Mouse (Mus musculus) gastrocnemius, postnatal 25 days (tissue): Measurements from ENCODE around the gene Cdyl. TPM values are rescaled to one million over a fixed set of nuclear protein-coding genes. Genes with fewer than 3 reads are reported as not detected.
A peak's percentile ranks its signal among the peaks of the same experiment; 100 is the strongest.
"Not testable (repeated sequence)": the region's sequence is repeated elsewhere in the genome, so short reads cannot be mapped to it uniquely, and the experiment has no call there.

Experiments used
- DNase-seq: peaks from one replicate; pipeline ENCODE4 v3.0.0; 2022
- total RNA-seq, 2 experiments: library from RNA; stranded (reverse); gene quantifications; 1 replicate in 1 of 2; 2 replicates in 1 of 2; pipeline ENCODE4 v1.2.3; 2021

The Cdyl gene
- total RNA-seq, 2 experiments from 2014 or later = 6.2 to 7.7 TPM

DNA sequence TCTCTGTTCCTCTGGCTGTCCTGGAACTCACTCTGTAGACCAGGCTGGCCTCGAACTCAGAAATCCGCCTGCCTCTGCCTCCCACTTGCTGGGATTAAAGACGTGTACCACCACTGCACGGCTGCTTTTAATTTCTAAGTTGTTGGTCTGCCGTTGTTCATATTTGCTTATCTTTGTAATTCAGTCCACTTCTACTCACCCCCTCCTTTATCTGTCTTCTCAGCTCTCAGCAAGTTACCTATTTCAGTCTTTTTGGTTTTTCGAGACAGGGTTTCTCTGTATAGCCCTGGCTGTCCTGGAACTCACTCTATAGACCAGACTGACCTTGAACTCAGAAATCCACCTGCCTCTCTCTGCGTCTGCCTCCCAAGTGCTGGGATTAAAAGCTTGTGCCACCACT lies 176.9 kb downstream of the Cdyl start:
- not testable (repeated sequence) for DNase-seq

DNA sequence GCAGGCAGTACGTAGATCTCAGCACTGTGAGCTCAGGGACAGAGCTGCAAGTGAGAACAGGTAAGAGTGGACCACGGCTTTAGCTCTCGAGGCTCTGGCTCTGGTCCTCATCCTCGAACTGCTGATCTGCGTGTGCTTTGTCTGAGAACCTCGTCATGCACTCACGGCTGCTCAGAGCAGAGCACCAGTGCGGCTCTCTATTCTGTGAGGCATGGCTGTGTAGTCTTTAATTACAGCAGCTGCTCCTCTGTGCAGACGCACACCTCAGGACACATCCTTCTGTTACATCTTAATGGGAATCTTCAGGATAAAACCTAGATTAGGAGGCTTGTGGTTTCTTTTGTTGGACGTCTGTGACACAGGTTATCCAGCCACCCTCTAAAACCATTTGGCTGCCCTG lies 180.5 kb downstream of the Cdyl start:
- DNase-seq = no peak

DNA sequence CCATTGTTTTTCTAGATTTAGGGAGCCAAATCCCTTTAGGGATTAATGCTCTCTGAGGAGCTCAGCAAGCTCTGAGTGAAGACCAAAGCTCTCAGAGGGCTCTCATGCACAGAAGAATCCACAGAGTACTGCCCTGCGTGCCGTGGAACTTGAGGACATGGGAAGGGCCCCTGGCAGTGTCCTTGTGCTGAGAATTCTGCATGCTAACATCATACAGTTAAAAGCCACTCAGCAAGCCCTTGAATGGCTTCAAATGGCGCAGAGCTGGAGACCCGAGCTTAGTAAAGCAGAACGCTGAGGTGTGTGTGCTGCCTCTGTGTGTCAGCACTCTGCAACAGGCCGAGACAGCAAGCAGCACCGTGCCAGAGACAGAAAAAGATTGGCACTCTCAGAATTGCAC lies 183.8 kb downstream of the Cdyl start:
- no peak for DNase-seq

DNA sequence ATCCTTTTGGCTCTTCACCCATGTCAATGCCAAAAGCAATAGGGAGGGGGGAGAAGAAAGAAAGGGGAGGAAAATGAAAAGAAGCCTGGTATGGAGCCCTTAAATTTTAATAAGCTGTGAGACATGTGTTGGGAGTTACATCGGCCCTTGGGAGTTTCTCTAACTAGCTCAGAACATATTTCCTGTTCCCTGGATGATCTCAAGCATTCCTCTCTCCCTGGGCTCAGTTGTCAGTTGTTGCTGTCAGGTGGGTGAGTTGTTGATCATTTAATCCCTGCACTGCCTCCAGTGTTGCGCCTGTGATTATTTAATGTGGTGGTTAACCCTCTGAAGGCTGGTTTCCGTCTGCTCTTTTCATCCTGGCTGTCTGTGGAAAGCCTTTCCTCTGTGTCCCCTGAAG lies 185.7 kb downstream of the Cdyl start:
- no peak for DNase-seq

DNA sequence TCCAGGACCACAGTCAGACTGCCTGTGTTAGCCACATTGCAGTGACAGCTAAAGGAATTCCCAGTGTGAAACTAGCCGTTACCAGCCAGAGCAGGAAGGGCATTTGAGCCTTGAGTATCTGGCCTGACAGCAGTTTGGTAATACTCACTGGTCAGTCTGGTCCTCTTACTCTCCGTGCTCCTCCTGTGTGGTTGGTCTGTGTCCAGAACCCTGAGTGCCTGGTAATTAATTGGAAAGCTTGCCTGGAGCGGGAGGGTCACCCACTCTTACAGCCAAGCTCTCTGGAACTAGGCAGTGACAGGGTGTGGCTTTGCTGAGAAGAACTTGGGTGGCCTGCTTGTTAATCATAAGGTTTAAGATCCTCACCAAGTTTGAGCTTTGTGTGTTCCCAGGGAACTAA lies 189.1 kb downstream of the Cdyl start:
- peak; percentile 12 for DNase-seq

- DNase-seq = no peak
These were observed 191.9 kb downstream of the Cdyl start for GRCm38 (mm10) chr13:35851581-35851980.

DNA sequence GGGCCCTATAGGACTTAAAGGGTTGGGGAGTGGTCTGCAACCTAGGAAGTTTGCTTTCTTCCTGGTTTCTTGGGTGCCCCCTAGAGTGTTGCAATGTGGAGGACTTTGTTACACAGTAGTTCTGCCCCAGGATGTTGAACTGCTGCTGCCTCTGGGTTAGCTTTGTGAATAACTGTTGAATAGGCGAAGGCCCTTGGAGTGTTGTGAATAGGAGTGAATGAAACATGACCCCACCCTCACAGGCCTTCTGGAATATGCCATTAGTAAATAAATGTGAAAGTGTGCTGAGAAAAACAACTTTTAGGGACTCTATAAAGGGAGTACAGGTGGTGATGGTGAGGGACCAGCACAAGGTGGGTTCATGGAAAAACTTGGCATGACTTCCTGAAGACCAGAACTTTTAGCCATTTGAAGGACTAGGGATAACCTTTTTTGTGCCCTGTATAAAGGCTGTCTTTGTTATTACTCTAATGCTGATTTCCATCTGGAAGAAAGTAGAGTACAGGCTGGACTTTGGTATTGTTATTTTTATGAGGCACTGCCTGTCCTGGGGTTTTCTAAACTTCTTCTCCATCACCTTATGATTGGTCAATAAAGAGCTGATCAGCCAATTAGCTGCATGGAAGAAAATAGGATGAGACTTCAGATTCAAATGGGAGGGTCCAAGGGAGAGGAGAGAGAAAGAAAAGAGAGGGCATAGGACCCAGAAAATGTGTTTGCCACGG lies 193.4 kb downstream of the Cdyl start:
- no peak for DNase-seq

DNA sequence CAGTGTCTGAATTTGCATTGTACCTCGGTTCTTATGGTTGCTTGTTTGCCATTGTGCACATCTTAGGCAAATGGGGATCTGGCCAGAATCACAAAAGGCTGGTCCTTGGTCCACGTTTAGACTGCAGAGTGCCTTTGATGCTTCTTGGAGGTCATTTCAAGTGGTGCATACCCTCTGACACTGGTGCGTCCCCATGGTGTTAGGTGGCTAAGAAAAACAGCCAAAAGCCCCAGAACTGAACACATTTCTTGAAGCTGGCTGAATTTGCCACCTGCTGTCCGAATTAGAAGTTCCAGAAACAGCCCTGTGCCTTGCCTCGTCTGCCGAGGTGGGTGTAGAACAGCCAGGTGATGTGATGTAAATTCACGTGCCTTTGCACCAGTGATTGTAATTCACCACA lies 197.9 kb downstream of the Cdyl start:
- DNase-seq = no peak

DNA sequence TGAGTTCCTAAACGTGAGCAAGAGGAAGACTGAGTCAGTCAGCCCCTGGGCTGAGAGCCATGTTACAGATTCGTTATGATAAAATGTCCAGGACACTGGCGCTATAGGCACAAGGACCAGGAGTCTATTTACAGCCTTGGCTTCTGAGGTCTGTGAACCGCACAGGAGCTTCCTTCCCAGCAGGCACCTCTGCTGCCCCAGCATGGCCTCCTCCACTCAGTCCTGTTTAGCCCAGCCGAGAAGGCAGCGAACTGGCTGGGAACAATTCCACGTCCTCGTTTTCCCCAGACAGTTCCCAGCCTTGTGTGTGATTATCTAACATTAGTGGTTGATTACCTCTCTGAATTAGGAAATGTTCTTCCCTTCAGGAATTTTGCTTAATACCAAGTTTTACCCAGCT lies 201.3 kb downstream of the Cdyl start:
- peak; percentile 15 for DNase-seq

DNA sequence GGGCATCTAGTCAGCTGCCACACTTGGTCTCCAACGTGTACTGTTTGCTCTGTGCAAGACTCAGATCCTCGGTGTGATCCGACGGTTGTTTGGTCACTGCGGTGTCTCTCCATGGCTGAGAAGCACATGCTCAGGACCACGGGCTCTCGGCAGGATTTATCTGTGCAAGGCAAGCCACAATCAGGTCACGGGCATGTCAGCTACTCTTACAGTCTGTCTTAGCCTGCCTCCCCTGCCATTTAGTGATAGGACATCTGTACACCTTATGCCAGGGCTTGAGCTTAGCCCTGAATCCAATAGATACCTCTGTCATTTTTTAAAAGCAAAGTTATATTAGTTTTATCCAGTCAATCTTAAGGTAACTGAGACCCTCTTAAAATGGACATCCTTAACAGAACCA lies 211.0 kb downstream of the Cdyl start:
- no peak for DNase-seq

- no peak for DNase-seq
These were observed 211.5 kb downstream of the Cdyl start for GRCm38 (mm10) chr13:35871107-35871506.

- no peak for DNase-seq
These were observed 215.8 kb downstream of the Cdyl start for GRCm38 (mm10) chr13:35875396-35875795.

- no peak for DNase-seq
These were observed 218.6 kb downstream of the Cdyl start for GRCm38 (mm10) chr13:35878282-35878681.

DNA sequence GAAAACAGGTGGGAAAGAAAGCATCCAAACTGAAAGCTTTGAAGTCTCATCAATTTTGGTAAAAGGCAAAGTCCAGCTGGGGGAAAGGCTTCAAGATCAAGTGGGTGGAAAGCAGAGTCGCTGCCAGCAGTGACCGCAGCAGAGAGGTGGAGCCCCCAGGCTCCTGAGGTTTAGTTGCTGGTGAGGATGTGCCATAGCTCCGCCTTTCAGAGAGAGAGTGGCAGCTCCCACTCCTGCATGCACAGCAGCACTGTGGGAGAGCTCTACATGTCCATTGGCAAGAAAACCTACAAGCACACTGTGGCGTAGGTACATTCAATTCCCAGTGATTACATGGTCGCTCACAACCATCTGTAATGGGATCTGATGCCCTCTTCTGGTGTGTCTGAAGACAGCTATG lies 219.4 kb downstream of the Cdyl start:
- peak; percentile 32 for DNase-seq

DNA sequence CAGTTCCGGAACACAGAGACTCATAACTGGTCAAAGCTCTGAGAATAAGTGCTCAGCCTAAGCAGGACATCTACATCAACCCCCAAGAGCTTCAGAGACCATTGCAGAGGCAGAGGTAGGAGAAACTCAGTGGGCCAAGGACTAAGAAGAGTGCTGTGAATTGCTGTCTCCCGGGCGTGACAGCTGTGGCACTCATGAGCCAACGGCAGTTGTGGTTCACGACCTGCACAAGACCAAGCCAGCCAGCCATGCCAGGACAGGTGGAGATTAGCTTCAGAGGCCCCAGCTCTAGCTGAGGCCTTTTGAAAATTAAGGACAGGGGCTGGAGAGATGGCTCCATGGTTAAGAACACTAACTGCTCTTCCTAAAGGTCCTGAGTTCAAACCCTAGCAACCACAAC lies 219.9 kb downstream of the Cdyl start:
- no peak for DNase-seq

DNA sequence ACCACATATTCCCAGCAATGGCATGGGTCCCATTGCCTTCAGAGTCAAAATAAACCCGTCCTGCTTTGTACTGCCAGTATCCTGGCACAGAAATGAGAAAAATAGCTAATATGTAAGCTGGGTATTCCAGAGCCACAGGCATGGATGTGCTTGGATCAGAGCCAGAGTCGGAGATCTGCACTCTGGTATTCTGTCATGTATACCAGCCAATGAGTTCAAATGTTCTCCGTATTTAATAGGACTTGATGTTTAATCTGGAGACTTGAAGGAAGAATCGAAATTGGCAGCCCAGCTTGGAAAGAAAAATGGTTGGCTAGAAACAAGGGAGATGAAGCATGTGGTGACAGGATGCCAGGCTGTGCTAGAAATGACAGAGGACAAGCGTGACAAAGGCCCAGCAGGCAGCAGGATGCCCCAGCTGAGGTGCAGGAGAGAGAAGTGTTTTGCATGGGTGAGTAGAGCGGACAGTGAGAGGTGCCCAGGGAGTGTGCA lies 221.0 kb downstream of the Cdyl start:
- no peak for DNase-seq

DNA sequence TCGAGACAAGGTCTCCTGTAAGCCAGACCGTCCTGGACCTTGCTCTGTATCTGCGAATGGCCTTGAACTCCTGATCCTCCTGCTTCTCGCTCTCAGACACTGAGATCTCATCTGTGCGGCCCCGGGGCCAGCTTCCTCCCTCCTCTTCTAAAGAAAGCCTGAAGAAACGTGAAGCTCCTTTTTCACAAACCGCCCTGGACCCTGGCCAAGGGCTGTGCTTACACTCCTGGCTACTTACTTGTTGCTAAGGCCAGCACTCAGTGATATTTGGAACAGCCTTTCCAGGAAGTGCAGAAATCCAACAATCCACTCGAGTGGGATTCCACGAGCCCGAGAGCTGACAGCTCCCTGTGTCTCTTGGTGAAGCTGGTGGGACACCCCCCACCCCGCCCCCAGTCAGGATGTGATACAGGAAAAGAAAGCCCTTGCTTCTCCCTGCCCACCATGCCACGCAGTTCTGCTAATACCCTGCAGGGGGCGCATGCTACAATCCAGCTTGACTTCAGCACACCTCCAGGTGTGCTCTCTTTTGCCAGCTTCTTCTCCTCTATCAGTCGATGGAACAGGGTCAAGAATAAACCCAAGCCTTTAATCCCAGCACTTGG lies 226.6 kb downstream of the Cdyl start:
- DNase-seq = peak; percentile 54

- DNase-seq = no peak
These were observed 233.2 kb downstream of the Cdyl start for GRCm38 (mm10) chr13:35892866-35893265.

GRCm38 (mm10) chr13:35905378-35905777 lies 245.7 kb downstream of the Cdyl start:
- no peak for DNase-seq

DNA sequence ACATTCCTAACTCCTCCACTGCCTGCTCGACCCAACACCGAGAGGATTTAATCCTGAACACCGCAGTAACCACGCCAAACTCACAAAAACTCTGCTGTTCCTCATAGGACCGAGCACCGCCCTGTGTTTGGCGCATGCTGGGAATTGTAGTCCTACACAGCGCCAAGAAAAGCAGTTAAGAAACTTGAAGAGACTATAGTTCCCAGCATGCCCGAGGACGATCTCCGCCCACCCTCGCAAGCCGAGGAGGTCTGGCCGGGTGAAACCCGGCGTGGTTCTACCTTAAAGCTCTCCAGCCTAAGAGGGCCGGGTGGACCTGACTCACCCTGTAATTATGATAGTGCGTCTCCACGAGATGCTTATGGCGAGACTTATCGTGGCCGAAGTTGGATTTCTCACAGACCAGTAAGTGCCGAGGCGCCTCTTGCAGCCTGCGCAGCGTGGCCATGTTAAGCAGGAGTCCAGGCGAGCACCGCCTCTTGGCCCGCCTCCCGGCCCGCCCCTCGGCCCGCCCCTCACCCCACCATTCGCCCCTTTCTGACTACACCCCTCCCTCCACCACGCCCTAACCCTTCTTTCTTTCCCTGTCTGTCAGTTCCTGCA lies 246.3 kb downstream of the Cdyl start, which contains the start of gene Rpp40:
Rpp40 (minus strand) TSS at position 481 of the 603 bp plus-strand sequence.
- DNase-seq = peak; percentile 90

- no peak for DNase-seq
These were observed 251.8 kb downstream of the Cdyl start for GRCm38 (mm10) chr13:35911476-35911875.
